Mouse (Mus musculus) gastrocnemius, adult 2 months (tissue): ENCODE measurements around the gene Olfr160. TPM values are rescaled to one million over a fixed set of nuclear protein-coding genes. Genes with fewer than 3 reads are reported as not detected.

Experiments
- DNase-seq: peaks from one replicate; pipeline ENCODE4 v3.0.0; 2022
- H3K27ac ChIP-seq: fragments of 200-600 bp; 2 replicates; pipeline ENCODE4 v1.8.1; 2022; ENCODE audit warnings: mild to moderate bottlenecking
- H3K4me3 ChIP-seq: fragments of 200-600 bp; 2 replicates; pipeline ENCODE4 v1.8.1; 2022; ENCODE audit warnings: mild to moderate bottlenecking, moderate library complexity
- CTCF ChIP-seq: fragments of 200-600 bp; IDR thresholded peaks from 2 replicates; pipeline ENCODE4 v1.8.1; 2022; ENCODE audit warnings: antibody characterized with exemption, mild to moderate bottlenecking, moderate library complexity
- intact Hi-C: fragments of 180-260 bp; cut with DNase I; formaldehyde crosslinking; loops from one replicate; pipeline ENCODE4 v1.15.1; 2025
- total RNA-seq, 2 experiments: library from RNA; stranded (reverse); gene quantifications; 2 replicates each; pipeline ENCODE4 v1.2.3; 2021

Gene Olfr160
- total RNA-seq, 2 experiments from 2014 or later = not detected

GRCm38 (mm10) chr9:37670261-37670660, 45.8 kb downstream of the Olfr160 start:
- no peak overlapping the region for H3K27ac ChIP-seq
- no peak for DNase-seq
- intact Hi-C loops = no loop called here
- H3K4me3 ChIP-seq = no peak overlapping the region
- no peak for TF ChIP-seq CTCF

GRCm38 (mm10) chr9:37669678-37670077, 46.4 kb downstream of the Olfr160 start:
- DNase-seq = no peak
- Histone ChIP-seq H3K4me3 (no peak overlapping the region), H3K27ac (no peak overlapping the region)
- intact Hi-C loops = no loop called here
- TF ChIP-seq CTCF = no peak

DNA sequence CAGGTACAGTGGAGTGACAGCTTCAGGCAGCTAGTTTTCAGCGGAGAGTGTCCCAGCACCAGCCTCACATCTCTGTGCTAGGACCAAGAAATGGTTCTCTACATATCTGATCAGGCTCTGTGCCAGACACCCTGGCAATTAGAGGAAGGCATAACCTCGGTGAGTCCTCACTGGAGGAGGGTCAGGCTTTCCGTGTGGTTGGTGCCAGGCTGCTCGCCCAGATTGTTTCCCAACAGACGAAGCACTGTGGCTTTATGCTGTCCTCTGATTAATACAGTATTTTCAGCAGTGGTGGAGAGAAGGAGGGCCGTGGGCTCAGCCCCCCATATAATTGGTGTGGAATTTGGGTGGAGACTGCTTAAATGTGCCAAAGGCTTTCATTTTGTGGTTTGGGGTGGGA, 46.9 kb downstream of the Olfr160 start, which contains the start of gene Panx3:
Panx3 (minus strand) TSS at position 121 of the 400 bp plus-strand sequence.
- no peak for TF ChIP-seq CTCF
- DNase-seq = no peak
- Histone ChIP-seq H3K27ac (no peak within 1 kb of the TSS), H3K4me3 (no peak within 1 kb of the TSS)
- intact Hi-C loops = no loop called here

DNA sequence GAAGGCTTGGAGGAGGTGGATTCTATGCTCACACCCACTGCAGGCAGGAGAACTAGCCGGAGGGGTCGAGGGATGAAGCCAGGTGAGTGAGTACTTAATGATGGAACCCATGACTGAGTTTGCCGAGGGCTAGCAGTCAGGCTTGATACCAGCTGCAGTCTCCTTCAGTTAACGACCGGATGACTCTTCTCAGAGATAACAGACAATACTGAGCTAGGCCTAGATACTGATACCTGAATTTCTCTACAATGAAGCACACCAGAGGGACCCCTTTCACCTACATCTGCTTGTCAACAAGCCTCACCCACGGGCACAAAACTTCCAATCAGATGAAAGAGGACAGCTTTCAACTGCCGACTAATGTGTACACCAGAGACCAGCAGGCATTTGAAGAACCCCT, 50.0 kb downstream of the Olfr160 start:
- intact Hi-C loops = no loop called here
- H3K4me3 ChIP-seq = no peak overlapping the region
- no peak overlapping the region for H3K27ac ChIP-seq
- TF ChIP-seq CTCF = no peak
- no peak for DNase-seq

DNA sequence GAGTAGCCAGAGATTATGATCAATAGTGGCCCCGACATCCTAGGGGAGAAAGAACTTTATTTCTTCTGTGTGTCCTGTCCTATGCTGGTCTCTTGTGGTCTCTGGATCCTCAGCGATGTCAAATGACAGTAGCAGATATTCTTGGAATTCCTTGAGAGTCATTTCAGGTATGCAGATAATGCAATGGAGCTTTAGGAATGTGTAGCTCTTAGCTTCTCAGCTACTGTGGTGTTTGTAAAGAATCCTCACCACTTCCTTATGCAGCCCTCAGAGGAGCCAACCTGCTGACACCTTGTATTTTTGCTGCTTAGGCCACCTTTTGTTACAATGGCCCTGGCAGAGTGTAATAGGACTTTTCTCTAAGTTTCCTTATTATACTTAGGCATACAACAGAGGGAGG, 51.4 kb downstream of the Olfr160 start:
- intact Hi-C loops = no loop called here
- no peak for DNase-seq
- no peak for TF ChIP-seq CTCF

GRCm38 (mm10) chr9:37663210-37663609, 52.8 kb downstream of the Olfr160 start:
- intact Hi-C loops = no loop called here
- DNase-seq = no peak

More for the DNA sequence above, 51.4 kb downstream of the Olfr160 start:
- Histone ChIP-seq H3K27ac (no peak overlapping the region), H3K4me3 (no peak overlapping the region)

GRCm38 (mm10) chr9:37659413-37659812, 56.6 kb downstream of the Olfr160 start:
- no peak for TF ChIP-seq CTCF
- Histone ChIP-seq H3K4me3 (no peak overlapping the region), H3K27ac (no peak overlapping the region)
- no peak for DNase-seq
- intact Hi-C loops = no loop called here

More at GRCm38 (mm10) chr9:37663210-37663609, 52.8 kb downstream of the Olfr160 start:
- Histone ChIP-seq H3K4me3 (no peak overlapping the region), H3K27ac (no peak overlapping the region)
- no peak for TF ChIP-seq CTCF

Other genes with a start within 250 kb of the Olfr160 start
- gene Msantd2, start 226.9 kb downstream of the Olfr160 start, total RNA-seq = 1 to 10 TPM; 4.0 to 5.1 TPM
- 10 to 100 TPM; 20.5 to 29.9 TPM for gene Esam, start 188.2 kb downstream of the Olfr160 start, total RNA-seq
- 1 to 10 TPM; 2.6 to 3.2 TPM for gene Vsig2, start 177.0 kb downstream of the Olfr160 start, total RNA-seq
- gene Nrgn, start 163.3 kb downstream of the Olfr160 start, total RNA-seq = under 1 TPM; 0.23 to 0.42 TPM
- gene Siae, start 160.6 kb downstream of the Olfr160 start, total RNA-seq = 1 to 10 TPM; 4.1 to 4.6 TPM
- gene Spa17, start 102.5 kb downstream of the Olfr160 start, total RNA-seq = 1 to 10 TPM; 3.1 to 4.1 TPM
- 10 to 100 TPM; 29.3 to 31.7 TPM for gene Tbrg1, start 58.9 kb downstream of the Olfr160 start, total RNA-seq
- not detected for gene Panx3, start 47.0 kb downstream of the Olfr160 start, total RNA-seq
- gene Olfr874, start 28.9 kb upstream of the Olfr160 start, total RNA-seq = not detected
- gene Olfr875, start 55.6 kb upstream of the Olfr160 start, total RNA-seq = not detected
- gene Olfr876, start 86.8 kb upstream of the Olfr160 start, total RNA-seq = not detected
- not detected for gene Olfr877, start 138.0 kb upstream of the Olfr160 start, total RNA-seq
- not detected for gene Olfr145, start 180.5 kb upstream of the Olfr160 start, total RNA-seq
- not detected for gene Olfr878, start 201.6 kb upstream of the Olfr160 start, total RNA-seq